Mouse (Mus musculus): ENCODE results near the gene Frmd8.
"Not testable (repeated sequence)": the region's sequence is repeated elsewhere in the genome, so short reads cannot be mapped to it uniquely, and the experiment has no call there.

Gene Frmd8

DNA sequence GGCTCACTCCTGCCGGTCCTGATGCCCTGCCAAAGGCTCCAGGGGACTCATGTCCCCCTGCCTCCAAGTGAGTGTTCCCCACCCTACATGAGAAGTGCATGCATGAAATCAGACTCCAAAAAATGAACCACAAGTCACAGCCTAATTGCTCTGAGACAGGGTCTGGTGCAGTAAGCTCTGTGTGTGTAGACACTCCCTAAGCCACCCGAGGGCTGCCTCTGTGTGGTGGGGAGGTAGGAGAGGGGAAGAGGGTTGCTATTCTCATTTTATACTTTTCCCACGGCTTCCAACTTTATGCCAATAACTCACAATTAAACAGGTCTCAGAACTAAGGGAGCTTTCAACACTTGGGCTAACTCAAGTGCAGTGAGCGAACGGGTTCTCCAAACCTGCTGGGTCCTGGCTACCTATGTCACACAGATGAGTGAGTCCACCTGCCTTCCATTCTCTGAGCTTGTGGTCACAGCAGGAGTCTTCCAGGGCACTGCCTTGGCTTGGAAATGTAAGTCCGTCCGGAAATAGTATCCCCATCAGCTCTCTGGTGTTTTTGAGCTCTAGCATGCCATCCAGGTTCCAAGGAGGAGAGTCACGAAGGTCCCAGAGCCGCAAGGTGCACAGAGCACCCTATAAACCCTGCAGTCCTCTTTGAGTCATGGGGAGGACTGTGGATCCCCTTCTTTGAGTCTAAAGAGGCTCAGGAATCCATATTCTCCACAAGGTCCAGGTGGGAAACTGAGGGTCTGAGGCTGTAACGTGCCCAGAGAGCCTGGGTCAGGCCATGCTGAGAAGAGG, 50.1 kb downstream of the Frmd8 start:
- in situ Hi-C loops (cut with MboI): no loop called here

DNA sequence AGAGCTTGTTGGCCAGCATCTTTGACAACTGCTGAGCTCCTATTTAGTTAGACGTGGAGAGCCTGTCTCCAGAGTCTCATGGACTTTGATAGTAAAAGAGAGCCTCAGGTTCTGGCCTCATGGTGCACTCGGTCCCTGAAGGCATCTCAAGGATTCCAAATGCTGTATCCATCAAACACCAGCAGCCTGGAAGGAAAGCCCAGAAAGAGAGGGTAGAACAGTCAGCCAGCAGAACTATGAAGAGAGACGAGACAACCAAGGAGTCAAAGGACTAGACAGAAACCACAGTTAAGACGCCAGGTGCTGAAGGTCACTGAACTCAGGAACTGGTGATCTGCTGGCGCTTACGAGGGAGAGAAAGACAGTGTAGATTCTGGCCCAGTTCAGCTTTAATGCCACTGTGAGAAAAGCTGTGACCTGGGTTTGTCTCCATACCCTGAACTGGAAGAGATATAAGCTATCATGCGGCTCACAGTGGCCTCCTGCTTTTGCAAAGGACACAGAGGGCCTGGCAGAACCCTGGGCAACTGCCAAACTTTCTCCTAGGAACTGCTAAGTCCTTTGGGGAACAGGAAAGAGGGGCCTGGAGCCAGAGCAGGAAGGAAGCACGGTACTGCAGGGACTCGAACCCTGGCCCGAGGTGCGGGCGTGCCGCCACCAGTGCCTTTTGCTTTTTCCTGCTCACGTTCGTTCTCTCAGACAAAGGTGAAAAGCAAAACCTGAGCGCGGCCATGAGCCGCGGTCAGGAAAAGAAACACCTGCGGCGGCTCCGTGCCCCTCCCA, 50.8 kb downstream of the Frmd8 start:
- in situ Hi-C loops (cut with MboI): no loop called here

DNA sequence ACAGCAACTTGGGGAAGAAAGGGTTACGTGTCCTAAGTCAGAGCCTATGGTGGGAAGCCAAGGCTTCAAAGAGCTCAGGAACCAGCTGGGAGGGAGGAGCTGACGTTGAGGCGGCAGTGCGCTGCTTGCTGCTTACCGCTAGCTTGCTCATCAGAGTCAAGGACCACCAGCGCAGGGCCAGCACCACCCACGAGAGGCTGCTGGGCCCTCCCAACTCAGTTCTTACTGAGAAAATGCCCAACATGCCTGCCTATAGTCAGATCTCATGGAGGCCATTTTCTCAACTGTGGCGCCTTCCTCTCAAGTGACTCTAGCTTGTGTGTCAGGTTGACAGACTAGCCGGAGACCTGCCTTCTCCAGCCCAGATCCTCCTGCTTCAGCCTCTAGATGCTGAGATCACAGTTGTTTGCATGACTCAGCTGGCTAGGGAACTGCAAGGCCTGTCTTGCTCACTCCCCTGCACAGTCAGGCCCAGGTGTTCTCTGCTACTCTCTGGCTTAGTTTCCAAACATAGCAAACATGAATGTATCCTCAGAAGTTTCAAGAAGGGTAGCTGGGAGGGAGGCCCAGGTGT, 51.7 kb downstream of the Frmd8 start:
- in situ Hi-C loops (cut with MboI): no loop called here

DNA sequence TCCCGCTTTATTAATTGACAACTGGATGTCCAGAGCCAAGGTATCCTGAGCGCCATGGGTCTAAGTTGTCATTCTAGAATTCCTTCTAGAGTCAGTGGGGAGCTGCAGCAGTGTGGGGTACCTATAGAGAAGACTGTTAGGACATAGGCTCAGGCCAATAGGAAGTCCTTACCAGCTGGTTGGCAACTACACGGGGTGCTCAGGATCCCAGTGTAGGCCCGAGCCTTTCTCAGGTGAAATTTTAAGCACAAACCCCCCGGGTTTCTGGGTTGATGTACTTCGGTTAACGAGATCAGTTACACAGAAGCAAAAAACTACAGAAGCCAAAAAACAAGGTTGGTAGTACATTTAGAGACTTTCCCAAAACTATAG, 52.3 kb downstream of the Frmd8 start:
- in situ Hi-C loops (cut with MboI): no loop called here

DNA sequence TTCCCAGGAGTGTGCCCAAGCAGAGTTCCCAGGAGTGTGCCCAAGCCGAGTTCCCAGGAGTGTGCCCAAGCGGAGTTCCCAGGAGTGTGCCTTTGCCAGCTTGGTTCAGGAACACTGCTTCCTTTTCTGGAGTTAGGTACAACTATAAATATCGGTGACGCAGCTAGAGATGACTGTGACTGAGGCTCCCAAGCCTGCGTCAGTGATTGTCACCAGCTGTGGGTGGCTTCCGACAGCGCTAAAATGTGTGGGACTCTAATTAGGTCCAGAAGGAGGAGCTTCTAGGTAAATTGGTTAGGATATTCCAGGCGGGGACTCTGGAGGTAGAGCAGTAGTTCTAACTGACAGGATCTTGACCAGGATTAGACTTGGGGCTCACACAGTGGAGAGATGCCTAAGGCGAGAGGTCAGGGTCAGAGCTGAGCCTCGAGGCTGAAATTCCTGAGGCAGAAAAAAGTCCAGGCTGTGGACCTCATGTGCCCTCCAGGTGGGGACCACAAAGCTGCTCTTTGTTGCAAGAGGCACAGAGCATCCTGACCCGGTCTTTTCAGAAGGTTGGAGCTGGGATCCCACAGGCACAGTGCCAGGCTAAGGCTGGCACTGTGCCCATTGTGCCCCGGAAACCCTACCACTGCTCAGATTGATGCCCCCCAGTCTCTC, 52.8 kb downstream of the Frmd8 start:
- in situ Hi-C loops (cut with MboI): no loop called here

DNA sequence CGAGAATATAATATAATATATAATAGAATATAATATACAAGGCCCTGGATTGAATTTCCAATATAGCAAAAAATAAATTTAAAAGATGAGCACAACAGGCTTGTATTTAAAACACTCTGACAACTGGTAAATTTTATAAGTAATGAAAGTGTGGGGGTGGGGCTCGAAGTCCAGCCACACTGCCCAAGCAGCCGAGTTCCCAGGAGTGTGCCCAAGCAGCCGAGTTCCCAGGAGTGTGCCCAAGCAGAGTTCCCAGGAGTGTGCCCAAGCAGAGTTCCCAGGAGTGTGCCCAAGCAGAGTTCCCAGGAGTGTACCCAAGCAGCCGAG, 53.3 kb downstream of the Frmd8 start:
- in situ Hi-C loops (cut with MboI): no loop called here

DNA sequence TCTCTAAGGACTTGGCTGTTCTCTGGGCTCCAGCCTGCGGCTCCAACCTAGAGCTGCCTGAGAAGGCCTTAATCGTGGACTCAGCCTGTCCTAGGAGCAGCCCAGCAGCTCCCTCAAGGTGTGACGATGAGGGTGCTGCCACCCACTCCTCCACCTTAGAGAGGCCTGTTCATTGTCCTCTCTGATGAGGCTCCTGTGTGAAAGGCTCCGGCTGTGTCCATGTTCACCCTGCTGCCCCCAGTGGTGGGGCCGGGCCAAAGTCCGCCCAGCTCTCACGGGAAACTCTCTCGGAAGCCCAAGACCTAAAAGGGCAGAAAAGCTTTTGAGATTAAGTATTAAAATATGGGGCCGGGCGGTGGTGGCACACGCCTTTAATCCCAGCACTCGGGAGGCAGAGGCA, 55.5 kb downstream of the Frmd8 start:
- in situ Hi-C loops (cut with MboI): no loop called here

DNA sequence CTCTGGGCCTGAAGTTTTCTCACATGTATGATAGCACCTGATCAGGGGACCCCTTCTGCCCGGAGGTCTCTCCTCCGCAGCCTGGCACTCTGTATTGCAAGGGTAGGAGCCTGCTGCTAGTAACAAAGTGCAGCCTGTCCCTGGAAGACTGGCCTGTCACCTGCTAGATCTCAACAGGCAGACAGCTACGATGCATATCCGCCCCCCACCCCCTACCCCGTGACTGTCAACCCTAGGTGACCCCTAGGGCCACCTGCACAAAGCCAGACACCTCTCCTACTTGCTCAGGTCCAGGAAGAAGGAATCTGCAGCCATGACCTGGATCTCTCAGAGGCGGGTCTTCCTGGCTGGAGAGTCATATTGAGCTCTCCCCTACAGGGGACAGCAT, 56.5 kb downstream of the Frmd8 start:
- in situ Hi-C loops (cut with MboI): no loop called here

DNA sequence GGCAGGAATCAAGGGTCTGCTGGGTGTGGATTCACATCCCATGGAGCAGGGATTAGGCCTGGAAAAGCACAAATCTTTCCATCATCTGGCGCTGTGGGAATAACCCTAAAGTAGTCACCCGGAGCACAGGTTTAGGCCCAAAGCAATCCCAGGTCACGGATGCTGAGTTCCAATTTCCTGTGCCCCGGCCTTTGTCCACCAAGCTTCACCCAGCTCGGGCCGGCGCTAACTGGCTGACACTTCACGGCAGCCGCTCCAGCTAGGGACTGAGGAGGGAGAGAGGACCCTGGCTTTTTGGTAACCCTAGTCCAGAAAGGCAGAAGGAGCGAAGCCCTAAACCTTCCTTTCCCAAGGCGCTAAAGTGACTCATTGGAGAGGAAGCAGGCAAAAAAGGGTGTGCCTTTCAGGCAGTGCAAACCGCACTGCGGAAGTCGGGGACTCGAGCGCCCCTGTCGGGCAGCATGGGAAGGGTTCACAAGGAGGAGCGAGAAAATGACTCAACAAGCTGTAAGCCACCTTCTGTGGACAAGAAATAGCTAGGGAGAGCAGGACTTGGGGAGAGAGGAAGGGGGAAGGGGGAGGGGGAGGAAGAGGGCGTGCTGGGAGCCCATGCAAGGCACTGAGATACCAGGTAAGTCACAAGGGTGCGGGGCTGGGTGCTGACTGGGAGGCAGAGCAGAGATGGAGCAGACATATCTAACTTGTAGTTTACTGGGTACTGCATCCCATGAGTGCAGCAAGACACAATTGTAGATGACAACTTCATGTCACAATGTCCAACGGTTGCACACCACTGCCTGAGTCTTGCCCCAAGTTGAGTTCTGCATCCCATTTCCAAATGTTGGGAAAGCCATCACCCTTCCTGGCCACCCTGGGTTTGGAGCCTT, 57.1 kb downstream of the Frmd8 start:
- in situ Hi-C loops (cut with MboI): no loop called here

DNA sequence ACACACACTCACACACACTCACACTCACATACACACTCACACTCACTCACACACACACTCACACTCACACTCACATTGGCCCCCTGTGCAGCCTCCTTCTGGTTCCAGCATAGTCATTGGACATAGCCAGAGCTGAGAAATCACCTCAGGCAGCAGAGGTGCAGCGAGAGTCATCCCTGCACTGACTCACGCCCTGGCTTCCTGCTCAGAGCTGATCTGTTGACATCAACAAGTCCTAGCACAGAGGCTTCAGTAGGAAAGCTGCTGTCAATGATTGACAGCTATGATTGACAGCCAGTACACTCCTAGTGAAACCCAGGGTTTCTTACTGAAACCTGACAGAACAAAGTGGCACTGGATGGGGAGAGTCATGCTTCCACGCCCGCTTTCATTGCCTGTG, 59.1 kb downstream of the Frmd8 start:
- in situ Hi-C loops (cut with MboI): no loop called here

DNA sequence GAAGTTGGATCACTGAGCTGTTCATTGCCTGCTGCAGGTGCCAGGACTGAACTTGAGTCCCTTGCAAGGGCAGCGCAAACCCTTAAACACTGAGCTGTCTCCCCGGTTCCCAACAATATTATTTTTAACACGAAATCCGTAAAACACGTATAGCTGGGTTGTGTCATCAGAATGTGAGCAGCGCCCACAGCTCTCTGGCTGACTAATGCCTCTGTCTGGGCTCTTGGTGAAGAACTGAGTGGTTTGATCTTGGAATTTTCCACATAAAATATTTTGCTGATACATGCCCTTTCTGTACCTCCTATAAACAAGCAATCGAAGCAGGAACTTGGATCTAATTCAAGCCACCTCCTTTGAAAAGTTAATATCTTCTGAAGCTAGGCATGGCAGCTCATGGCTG, 60.1 kb downstream of the Frmd8 start:
- in situ Hi-C loops (cut with MboI): no loop called here

DNA sequence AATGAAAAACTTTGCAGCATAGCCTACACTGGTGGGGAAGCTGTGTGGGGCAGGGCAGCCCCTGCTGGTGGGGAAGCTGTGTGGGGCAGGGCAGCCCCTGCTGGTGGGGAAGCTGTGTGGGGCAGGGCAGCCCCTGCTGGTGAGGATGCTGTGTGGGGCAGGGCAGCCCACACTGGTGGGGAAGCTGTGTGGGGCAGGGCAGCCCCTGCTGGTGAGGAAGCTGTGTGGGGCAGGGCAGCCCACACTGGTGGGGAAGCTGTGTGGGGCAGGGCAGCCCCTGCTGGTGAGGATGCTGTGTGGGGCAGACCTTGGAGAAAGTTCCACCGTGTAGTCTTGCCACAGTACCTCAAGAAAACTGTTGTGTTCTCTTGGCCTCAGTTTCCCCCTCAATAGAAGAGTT, 61.0 kb downstream of the Frmd8 start:
- in situ Hi-C loops (cut with MboI): not testable (repeated sequence)

DNA sequence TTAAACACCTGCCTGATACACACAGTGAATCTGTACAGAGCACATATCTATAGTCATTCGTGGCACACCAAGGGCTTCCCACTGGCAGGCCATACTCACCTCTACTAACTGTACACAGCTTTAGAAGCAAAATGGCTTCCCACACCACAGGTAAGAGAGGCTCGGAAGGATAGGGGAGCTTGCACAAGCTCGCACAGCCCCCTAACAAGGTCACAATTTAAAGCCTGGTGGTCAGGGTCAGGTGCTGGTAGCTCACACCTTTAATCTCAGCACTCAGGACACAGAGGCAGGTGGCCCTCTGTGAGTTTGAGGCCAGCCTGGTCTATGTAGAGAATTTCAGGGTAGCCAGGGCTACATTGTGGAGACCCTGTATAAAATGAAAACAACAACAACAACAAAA, 61.5 kb downstream of the Frmd8 start:
- in situ Hi-C loops (cut with MboI): no loop called here

DNA sequence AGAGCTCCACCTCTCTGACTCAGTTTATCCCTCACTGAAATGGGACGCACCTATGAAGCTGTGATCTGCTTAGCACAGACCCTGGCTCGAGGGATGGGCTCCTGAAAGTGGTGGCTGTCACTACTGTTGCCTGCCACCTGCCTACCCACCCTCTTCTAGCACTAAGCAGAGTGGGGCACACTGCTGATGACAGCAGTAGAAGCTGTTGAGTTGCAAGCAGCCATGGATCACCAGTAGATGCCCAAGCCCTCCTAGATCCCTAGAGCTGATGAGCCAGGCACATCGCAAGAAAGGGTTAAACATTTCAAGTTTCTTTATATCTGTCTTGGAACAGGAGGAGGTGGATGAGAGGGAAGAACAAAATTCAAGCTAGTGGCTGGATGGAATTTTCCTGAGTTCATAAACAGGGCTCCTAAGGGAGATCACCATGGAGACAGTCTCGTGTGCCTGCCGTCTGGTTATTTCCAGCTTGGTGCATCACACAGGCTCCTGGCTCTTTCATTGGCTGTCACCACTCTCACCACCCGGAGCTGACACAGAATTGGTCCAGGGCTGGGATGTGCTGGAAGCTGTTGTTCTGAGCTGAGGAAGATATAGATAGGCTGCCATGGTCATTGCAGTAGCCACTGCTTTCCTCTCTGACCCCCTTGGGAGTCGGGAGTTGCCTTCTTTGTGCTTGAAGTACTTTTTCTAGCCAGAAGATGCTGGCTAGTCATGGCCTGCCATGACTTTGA, 63.1 kb downstream of the Frmd8 start:
- in situ Hi-C loops (cut with MboI): no loop called here

DNA sequence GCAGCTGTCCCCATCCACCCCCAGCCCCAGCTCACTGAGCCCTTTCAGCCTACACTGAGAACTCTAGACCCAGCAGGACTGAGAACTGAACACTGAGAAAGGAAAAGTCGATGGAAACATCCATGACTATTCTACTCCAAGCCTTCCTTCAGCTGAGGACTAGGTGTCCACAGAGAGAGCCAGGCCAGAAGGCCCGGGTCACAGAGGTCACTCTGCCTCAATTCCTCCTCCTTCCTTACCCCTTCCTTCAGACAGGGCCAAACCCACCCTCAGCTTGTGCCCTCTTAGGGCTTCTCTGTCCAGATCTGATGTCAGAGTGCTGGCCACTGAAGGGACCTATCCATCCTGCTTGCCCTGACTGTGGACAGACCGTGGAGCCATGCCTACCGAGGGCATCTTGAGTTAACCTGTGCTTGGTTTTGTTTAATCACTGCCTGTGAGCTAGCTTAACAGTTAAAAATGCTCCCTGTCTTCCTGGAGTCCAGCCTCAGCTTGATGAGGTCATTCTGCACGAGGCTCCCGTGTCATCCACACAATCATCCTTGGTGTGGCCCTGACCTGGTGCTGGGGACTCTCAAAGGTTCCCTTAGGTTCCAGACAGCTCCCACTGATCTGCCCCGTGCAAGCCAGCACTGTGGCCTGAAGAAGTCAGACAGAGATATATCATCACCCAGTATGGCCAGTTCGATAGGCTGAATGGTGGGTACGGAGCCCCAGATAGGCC, 64.1 kb downstream of the Frmd8 start:
- in situ Hi-C loops (cut with MboI): no loop called here

DNA sequence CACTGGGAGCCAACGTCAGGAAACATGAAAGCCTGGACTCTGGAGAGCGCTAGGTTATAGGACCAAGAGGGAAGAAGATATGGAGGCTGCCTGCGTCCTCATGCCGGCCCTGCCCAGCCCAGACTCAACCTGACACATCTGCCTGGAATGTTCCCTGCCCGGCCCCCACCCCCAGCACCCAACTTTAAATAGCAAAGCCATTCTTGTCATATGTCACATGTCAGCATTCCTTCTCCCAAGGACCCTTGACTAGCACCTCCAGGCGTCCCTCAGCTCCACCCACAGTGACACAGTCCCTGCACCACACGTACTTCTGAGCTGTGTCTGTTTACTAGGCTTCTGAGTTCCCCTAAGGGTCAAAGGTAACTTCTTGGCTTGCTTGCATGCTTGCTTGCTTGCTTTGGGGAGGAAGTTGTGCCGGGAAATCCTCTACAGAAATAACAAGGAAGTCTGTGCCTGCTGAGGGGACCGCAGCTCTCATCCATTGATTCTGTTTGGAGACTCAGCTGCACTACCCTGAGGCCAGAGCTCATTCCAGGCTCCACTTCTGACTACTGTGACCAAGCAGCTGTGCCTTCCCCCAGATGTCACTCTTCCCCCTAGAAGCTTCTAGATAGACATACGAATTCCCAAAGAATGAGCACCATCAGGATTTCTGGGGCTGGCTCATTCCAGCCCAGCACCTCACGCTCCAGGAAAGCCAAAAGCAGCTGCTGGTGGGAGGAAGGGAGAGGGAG, 64.8 kb downstream of the Frmd8 start:
- in situ Hi-C loops (cut with MboI): no loop called here

DNA sequence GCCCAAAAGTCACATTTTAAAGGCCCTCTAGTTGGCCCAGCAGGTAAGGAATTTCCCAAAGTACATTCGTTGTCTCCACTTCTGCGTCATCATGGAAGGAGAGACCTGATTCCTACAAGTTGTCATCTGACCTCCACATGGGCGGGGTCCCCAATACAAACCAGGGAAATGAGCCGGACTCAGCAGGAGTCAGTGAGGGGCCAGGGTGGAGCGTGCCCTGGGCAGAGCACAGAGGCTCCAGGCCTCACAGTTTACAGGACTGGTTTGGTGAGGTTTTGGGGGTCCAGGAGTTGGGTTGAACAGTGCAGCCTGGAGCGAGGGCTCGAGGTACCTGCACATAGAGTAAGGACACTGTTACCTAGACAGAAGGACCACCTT, 65.4 kb downstream of the Frmd8 start:
- in situ Hi-C loops (cut with MboI): no loop called here

DNA sequence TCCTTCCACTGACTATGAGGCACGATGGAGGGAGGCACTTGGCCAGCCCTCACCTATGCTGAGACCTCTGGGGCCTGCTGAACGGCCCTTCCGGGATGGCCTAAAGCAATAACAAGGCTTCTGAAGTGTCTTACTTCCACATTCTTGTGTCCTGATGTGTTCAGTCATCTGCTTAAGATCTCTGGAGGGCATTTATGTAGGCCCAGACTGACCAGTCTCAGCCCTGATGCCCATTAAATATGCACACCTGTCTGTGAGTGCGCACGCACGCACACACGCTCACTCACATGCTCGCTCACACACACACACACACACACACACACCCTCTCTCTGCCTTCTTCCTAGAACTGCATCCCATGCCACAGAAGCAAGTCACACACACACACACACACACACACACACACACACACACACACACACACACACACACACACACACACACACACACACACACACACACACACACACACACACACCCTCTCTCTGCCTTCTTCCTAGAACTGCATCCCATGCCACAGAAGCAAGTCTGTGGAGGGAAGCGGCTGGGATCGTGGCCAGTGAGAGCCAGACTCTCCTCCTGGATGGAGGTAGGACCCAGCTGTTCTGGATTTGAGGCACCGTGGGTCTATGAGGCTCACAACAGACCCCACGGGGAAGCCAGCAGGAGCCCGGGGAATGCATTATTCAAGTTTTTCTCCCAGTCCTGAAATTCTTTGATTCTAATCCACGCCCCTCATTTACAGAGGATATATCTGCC, 65.9 kb downstream of the Frmd8 start:
- in situ Hi-C loops (cut with MboI): no loop called here

DNA sequence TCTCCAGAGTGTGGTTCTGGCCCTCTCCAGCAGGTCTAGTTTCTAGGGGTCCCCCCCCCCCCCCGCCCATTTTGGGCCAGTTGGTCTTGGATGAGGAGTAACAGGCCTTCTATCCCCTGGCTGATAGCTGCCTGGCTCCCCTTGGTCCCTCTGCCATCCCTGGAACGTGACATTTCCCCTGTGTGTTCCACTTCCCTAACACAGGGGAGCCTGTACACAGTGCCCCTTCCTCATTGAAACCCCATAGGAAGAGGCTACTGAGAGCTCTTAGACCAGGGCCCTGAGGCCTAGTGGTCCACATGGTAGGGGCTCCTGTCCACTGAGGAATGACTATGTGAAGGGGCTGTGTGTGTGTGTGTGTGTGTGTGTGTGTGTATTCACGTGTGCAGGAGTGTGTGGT, 67.3 kb downstream of the Frmd8 start:
- in situ Hi-C loops (cut with MboI): no loop called here

Measured in mature B cell (primary cell).